Mouse (Mus musculus) lung, adult 2 months (tissue): ENCODE results near the gene Kpna6.
A peak's percentile ranks its signal among the peaks of the same experiment; 100 is the strongest.

Source experiments
- CTCF ChIP-seq: fragments of 200-500 bp; IDR thresholded peaks from 2 replicates; pipeline ENCODE4 v1.5.1; 2011; ENCODE audit warnings: mild to moderate bottlenecking, low read length, control low read depth; ENCODE audit not compliant: insufficient read depth
- POLR2A ChIP-seq: fragments of 200-500 bp; IDR thresholded peaks from 2 replicates; pipeline ENCODE4 v1.6.1; 2011; ENCODE audit warnings: low read depth, mild to moderate bottlenecking, control low read depth, low read length, borderline replicate concordance; ENCODE audit errors: extremely low read depth

DNA sequence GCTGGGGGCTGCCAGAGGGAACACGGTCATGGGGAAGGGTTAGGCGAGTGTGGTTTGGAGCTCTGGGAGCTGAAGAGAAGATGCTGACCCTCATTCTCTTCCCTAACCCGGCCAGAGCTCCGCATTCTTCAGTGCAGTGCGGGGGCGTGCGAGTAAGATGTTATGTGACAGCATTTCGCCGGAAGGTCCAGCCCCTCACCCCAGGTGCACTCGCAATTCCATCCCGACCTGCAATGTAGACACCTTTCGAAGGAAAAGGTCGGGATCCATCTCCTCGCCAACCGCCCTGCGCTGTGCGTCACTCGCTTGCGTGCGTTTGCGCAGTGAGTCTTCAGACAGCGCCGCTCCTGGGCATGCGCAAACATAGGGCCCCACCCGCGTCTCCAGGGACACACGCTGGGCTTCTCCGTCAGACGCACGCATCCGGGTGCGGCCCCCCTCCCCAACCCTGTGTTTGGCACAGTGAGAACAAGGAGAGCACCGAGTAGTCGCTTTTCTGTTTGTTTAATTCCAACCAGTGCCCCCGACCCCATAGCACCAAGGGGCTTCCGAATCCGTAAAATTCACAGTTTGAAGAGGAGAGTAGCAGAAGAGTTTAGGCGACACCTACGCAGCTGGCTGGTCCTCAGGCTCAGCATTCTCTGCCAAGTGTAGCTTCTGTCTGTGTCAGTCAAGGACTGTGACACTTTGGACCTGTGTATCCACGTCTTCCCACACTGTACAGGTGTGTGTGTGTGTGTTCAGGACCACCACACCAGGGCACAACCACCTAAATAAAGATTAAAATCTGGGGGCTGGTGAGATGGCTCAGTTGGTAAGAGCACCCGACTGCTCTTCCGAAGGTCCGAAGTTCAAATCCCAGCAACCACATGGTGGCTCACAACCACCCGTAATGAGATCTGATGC, 53.5 kb downstream of the Kpna6 start, which contains the start of gene Iqcc:
- TF ChIP-seq CTCF: no peak
- peak; percentile 98; the same call in 1 of the 2 replicates for TF ChIP-seq POLR2A
